Mouse (Mus musculus): ENCODE data around the gene Styxl1. TPM values are rescaled to one million over a fixed set of nuclear protein-coding genes. Genes with fewer than 3 reads are reported as not detected.

Gene Styxl1
- total RNA-seq (2014; fragmentation: Nextera tagmentation) (3.0 TPM in 1 of 2 replicates, not detected in the other), total RNA-seq (2017) (not detected in 2 replicates)

DNA sequence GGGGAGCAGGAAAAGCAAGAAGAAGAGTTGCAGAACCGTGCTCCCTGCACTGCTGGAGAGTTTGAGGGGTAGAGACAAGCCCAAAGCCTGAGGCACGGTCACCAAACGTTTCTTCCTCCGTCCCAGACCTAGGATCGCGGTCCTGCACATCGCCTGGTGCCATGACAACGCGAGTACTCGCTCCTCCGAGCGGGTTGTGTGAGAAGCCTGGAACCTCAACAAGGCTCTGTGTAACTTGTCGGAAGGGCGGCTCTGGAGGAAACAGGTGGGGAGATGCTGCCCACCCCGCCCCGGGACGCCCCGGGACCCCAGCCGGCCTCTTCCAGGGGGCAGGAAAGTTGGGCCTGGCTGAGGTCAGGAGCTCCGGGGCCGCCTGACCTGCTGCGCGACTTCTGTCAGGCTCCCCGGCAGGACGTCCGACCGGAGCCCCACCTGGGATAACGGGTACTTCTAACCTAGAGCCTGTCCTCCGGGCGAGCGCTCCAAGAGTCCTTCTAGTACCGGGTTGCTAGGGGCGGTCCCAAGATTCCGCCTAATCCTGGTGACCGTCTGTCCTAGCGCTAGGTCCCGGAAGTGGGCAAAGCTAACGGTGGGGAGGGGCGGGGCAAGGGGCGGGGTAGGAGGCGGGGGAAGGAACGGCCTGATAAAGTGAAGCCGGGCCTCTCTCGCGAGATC is at the start of gene Styxl1:
Gene Styxl1 (minus strand): TSS at position 590 of the 675 bp plus-strand sequence.
- ATAC-seq (replicated peaks; ENCODE audit: low FRiP score, low TSS enrichment, poor library complexity, severe bottlenecking) = peak; percentile 12; the same call in 1 of the 2 replicates

DNA sequence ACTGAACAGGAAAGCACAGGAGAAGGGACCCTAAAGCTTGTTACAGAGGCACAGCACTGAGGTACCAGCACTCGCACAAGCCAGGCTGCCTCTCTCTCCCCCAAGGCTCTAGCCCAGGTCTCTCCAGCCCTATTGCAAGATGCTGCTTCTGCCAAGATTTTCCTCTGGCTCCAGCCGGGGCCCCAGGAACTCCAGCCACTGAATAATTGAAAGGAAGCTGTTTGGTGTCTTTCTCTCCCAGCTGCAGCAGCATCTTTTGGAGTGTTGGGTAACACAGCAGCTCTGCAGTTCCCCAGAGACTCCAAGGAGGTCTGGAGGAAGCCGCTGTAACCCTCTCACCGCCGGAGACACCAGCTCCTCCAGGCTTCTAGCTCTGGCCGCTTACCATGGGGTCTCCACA is 48.0 kb upstream of the Styxl1 start:
- ATAC-seq (replicated peaks; ENCODE audit: low FRiP score, low TSS enrichment, poor library complexity, severe bottlenecking) = no peak

DNA sequence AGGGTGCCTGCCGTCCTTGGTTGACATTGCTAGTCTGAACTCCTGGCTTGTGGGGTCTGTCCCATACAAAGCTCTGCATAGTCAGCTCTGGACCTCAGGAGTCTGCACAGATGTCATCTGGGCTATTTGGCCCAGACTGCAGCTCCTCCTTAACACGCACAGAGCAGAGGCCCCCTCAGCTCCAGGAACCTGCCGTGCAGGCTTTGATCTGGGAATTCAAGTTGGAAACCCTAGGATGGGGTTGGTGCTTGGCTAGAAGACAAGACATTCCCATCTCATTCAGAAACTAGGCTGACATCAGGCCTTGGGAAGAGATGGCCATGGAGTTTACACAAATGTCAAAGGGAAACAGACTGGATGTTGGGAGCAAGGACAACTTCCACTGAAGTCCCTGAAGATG is 46.3 kb upstream of the Styxl1 start:
- no peak for ATAC-seq (replicated peaks; ENCODE audit: low FRiP score, low TSS enrichment, poor library complexity, severe bottlenecking)

DNA sequence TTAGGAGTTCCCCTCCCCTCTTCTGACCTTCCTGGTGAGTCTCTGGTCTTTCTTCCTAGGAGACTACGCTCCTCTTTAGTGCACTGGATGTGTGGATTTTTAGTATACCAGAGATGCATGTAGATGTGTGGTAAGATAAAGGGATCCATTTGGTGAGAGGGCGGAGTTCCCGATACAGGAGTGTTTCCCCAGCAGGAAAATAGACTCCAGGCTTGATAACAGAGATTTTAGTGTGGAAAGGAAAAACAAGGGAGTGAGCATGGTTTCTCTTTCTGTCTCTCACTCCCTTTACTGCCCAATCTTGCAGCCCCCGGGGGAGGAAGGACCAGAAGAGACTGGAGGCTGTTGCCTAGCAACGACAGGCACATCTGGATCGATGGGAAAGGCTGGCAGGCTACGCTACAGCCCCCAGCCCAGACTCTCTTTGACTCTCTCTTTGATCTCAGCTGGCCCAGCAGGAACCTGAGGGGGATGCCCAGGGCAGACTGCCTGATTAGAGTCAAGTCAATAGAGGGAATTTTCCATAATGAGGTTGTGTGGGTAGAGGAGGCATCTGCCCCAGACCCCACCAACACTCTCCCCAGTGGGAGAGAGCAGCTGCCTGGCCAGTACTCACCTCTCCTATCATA is 44.2 kb upstream of the Styxl1 start:
- ATAC-seq (replicated peaks; ENCODE audit: low FRiP score, low TSS enrichment, poor library complexity, severe bottlenecking) = no peak

DNA sequence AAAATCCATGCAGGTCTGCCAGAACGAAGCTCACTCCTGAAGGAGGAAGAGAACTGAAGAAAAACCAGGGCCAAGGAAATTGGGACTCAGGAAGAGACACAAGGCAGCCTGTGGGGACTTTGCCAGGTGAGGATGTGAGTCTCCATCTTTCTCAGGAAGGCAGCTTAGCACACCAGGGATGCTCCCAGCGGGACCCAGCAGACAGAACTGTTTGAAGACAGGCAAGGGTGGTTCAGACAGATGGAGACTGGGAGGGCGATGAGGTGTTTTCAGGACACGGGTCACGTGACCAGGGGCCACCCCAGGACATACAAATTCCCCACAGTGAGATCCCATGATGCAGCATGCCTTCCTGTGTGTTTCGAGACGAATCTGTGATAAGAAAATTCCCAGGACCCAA is 40.3 kb upstream of the Styxl1 start:
- no peak for ATAC-seq (replicated peaks; ENCODE audit: low FRiP score, low TSS enrichment, poor library complexity, severe bottlenecking)

DNA sequence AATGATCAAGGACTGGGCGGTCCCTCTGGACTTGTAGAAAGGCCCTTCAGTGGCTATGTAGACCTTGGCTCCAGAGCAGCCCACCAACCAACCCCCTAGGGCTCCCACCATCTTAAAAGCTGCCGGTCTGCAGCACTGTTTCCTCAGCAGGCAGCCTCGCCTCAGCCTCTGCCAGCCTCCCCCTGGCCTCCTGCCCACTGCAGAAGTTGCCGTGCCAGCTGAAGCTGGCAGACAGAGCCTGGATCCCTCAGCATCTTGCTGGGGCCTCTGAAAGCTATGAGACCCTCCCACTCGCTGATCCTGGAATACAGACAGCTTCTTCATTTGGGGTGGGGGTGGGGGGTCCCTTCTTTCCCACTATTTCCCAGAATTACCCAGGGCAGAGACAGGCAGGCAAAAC is 34.8 kb upstream of the Styxl1 start:
- no peak; the same call in 1 of the 2 replicates for ATAC-seq (replicated peaks; ENCODE audit: low FRiP score, low TSS enrichment, poor library complexity, severe bottlenecking)

DNA sequence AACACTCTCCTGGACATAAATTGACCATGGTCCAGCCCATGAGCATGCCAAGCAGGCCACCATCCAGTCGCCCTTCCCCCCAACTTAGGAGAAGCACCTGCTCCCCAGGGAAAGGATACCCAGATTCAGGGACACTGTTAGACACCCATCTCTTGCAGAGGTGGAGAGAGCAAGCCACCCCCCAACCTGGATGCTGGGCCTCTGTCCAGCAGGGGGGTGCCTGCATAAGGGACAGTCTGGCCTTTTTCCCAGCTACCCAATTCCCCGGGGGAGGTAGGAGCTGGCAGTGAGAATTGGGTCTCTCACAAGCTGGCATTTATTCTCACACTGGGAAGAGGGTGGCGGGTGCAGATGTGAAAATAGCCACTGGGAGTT is 29.1 kb upstream of the Styxl1 start:
- no peak for ATAC-seq (replicated peaks; ENCODE audit: low FRiP score, low TSS enrichment, poor library complexity, severe bottlenecking)

DNA sequence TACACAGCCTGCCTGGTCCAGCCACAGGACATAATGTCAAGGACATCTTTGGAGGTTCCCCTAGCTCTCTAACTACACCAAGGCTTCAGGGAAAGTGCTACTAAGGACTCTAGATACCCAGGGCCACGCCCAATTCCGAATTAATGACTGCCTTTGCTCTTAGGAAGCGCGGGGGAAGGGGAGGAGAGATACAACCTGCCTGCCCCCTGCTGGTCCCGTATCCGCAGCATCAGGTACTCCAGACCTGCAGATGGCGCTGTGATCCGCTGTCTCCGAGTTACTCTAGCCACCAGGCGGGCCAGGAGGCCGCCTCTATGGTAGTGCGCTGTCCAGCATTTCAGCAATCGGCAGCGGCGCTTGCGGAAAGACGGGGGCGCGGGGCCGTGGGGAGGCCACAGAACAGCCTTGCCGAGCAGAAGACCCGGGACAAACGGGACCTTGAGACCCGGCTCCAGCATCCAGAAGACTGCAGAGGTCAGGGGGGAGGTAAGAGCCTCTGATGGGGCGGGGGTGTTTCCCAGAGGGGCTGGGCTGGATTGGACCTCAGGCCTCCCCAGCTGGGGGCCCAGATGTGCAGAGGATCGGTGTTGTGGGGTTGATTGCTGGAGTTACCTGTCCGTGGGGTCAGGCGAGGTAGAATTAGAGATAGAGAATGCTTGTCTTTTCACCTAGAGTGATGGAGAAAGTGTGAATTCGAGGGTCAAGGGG is 28.5 kb upstream of the Styxl1 start, which contains the start of gene Srrm3:
Gene Srrm3 (plus strand): TSS at position 336 of the 708 bp plus-strand sequence.
- ATAC-seq (replicated peaks; ENCODE audit: low FRiP score, low TSS enrichment, poor library complexity, severe bottlenecking) = peak; percentile 87

DNA sequence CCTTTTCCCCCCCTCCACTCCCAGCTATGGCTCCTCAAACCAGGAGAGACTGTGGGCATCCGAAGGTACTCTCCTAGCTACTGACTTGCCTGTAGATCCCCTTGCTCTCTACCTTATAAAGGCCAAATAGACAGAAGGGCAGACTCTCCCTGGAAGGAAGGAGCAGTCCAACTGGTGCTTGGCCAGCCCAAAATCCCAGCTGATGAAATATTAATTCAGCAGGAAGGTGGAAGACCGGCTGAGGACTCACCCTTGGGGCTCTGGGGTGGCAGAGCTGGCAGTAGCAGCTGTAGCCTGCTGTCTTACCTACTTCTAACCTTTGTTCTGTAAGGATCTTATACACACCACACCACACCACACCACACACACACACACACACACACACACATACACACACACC is 26.6 kb upstream of the Styxl1 start:
- ATAC-seq (replicated peaks; ENCODE audit: low FRiP score, low TSS enrichment, poor library complexity, severe bottlenecking) = no peak

DNA sequence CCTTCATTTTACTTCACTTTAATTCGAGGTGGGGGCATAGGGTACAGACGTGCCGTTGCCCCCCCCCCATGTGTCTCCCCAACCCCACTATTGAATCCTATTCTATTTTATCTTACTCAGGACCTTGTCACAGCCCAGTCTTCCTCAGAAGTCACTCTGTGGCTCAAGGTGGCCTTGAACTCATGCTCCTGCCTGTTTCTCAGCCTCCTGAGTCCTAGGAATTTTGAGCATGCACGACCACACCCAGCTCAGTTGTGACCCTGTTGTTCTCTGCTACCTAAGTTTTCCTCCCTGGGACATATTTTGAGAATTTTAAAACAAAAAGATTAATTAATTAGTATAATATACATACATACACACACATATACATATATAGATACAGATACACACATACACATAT is 25.5 kb upstream of the Styxl1 start:
- no peak for ATAC-seq (replicated peaks; ENCODE audit: low FRiP score, low TSS enrichment, poor library complexity, severe bottlenecking)

DNA sequence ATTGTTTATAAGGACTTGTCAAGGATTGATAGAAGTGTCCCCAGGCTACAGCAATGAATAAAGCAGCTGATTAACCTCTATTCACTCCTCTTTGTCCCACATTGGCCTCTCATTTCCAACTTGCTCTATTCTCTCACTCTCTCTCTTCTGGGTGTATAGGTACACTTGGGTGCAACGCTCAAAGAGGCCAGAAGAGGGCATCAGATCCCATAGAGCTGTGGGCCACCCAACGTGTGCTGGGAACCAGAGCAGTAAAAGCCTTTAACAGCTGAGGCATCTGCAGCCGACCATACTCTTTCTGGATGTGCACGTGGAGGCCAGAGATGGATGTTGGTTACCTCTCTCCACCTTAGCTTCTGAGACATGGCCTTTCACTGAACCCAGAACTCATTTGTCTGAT is 24.9 kb upstream of the Styxl1 start:
- ATAC-seq (replicated peaks; ENCODE audit: low FRiP score, low TSS enrichment, poor library complexity, severe bottlenecking) = no peak

DNA sequence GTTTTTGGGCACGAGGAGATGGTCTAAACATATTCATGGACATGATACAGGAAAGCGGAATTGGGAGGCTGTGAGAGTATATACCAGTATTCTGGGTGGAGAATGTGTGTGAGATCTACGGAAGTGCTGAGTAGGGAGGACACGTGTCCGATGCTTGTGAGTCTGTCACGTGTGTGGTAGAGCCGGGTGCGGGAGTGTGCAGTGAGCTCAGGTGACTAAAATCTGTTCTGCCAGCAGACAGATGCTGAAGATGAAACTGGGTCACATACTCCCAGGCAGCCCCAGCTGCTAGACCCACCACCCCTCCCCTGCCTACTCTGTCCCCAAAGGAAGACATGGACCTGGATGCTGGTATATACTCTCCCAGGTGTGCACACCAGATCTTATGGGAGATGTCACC is 24.5 kb upstream of the Styxl1 start:
- no peak for ATAC-seq (replicated peaks; ENCODE audit: low FRiP score, low TSS enrichment, poor library complexity, severe bottlenecking)

DNA sequence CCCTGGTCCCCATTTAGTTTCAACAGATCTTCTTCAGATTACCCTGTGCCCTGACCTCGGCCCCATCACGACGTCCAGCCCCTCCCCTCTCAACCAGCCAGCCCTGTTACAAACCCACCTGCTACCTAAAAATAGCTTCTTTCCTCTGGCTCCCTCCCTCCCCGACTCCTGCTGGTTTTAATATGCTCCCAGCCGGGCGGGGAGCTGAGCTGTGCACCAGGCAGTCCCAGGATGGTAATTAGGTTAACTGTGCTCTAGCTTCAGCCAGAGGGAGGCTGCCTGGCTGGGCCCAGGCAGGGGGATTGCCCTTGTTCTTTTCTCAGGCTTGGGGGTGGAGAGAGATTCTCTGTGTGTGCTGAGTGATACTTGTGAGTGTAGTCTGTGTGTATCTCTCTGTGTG is 22.7 kb upstream of the Styxl1 start:
- ATAC-seq (replicated peaks; ENCODE audit: low FRiP score, low TSS enrichment, poor library complexity, severe bottlenecking) = no peak

DNA sequence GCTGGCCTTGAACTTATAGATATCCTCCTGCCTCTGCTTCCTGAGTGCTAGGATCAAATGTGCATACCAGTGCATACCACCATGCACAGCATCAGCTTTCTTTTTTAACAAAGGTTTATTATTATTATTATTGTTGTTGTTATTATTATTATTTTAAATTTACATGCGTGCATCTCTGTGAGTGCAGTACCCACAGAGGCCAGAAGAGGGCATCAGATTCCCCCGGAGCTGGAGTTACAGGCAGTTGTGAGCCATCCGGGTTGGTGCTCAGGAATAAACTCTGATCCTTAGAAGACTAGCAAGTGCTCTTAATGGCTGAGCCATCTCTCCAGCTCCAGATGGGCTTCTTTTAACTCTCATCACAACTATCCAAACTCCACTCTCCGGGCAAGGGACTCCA is 21.6 kb upstream of the Styxl1 start:
- ATAC-seq (replicated peaks; ENCODE audit: low FRiP score, low TSS enrichment, poor library complexity, severe bottlenecking) = no peak

DNA sequence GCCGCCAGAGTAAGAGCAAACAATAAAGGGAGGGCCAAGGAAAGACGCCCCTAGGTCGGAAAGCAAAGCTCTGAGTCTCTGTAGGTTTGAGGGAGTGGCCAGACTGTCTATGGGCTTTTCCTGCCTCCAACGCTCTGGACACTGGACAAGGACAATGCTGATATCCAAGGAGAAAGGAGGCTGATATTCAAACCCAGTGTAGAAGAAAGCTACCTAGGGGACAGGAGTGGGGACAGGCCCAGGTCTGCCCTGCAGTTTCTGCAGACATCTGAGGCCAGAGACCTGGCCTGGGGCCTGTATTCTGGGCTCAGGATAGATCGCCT is 16.6 kb upstream of the Styxl1 start:
- peak; percentile 19 for ATAC-seq (replicated peaks; ENCODE audit: low FRiP score, low TSS enrichment, poor library complexity, severe bottlenecking)

DNA sequence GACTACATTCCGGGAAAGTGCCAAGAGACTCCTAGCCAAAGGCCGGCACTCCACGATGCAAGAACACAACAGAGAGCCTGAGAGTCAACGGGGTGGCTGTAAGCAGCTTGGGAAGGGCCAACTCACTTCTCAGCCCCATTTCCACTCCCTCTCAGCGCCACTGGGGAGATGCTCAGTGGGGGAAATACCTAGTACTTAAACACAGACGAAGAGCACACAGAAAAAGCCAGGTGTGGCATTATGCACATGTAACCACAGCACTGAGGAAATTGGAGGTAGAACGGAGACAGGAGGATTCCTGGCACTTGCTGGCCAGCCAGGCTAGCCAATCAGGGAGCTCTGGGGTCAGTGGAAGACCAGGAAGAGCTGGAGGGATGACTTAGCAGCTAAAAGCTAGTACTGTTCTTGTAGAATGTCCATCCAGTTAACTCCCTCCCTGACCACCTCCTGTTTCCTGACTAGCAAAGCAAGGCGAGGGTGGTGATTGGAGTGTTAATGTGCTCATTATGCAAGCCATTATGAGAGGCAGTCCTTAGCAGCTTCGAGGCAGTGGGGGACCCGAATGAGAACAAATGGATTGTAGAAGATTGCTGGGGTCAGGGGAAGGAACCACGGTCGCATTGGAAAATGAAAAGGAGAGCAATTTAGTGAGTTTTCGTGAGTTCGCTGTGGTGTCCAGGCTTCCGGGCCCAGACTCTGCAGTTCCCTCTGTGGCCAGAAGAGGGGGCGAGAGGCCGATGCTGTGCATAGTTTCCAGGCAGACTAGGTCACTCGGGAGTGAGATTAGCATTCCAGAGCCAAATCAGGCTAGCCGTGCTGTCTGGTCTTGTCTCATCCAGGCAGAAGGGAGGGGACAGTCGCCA is 16.0 kb upstream of the Styxl1 start:
- ATAC-seq (replicated peaks; ENCODE audit: low FRiP score, low TSS enrichment, poor library complexity, severe bottlenecking) = peak; percentile 78

DNA sequence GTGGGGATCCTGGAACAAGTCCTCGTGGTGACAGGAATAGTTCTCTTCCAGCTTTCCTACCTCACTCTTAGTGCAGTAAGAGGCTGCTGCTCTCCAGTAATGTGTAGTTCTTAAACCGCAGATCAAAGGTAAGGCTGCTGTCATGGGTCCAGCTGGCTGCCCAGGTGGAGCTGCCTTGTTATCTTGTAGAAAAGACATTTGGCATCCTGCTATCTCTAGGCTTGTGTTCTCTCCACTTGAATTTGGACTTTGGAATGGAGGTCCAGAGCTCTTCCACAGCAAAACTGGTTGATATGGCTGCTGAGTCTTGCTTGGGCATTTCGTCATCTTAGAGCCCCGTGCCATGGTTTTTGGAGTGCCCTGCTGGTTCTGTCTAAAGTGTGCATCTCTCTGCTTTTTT is 4.7 kb upstream of the Styxl1 start:
- no peak for ATAC-seq (replicated peaks; ENCODE audit: low FRiP score, low TSS enrichment, poor library complexity, severe bottlenecking)

DNA sequence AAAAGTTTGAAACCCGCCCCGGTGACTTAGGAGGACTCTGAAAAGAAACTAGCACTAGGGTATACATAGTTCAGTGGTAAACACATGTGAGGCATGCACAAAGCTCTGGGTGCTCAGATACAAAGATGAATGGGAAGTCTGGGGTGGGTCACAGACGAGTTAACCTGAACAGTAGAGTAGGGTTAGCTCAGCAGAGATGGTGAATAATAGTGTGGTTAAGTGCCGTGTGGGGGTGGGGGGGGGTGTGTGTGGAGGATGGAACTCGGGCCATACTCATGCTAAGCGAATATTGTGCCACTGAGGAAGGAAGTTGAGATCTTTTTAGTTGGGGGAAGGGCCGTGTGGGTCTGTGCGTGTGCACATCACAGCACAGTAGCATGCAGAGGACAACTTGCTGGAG is 2.1 kb upstream of the Styxl1 start:
- ATAC-seq (replicated peaks; ENCODE audit: low FRiP score, low TSS enrichment, poor library complexity, severe bottlenecking) = no peak

DNA sequence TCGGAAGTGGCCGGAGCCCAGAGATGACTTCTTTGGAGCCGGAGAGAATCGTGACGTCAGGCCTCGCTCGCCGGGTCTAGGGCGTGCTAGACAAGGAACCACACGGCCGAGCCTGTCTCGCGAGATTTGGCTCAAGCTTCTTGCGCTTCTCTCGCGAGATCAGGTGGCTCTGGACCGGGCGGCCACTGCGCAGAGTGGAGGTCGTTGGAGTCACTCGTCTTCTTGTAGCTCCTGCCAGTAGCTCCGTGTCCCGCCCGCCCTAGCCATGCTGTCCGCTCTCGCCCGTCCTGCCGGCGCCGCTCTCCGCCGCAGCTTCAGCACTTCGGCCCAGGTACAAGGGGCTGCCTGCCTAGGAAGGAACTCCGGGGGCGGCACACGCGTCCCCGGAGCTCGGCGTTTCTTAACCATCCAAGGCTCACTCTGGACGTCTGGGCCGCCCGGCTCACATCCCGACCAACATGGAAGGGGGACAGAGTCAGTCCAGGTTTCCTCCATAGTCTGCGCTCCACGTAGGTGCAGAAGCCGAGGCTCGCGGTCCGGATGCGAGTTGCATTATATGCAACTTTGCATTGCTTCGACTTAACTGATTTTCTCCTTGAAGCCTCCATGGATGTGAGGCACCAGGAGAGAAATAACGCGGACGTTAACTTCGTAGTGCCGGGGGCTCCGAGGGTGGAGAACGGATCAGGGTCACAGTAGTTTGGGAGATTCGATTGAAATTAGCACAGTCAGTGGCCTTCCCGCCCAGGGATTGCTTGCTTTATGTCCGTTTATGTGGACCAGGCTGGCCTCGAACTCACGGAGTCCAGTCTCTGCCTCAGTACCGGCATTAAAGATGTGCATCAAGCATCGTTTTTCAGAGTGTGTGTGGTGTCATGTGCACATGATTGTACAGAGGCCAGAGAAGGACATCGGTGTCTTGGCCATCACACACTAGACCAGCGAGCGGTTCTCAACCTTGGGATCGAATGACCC is 573 bp upstream of the Styxl1 start, which contains the start of gene Mdh2:
Gene Mdh2 (plus strand): TSS at position 10 of the 975 bp plus-strand sequence.
- ATAC-seq (replicated peaks; ENCODE audit: low FRiP score, low TSS enrichment, poor library complexity, severe bottlenecking) = peak; percentile 90

Data from megakaryocyte-erythroid progenitor cell, adult 5-6 weeks (primary cell).